Mouse (Mus musculus) kidney, postnatal 0 days (tissue): ENCODE results near the gene Fxn. TPM values are rescaled to one million over a fixed set of nuclear protein-coding genes. Genes with fewer than 3 reads are reported as not detected.

Source experiments
- ATAC-seq: fragments of 200-750 bp; cut with Nextera tagmentation; replicated peaks from 2 replicates; pipeline ENCODE4 v1.8.0; 2017; ENCODE audit warnings: low read depth, moderate number of reproducible peaks, moderate TSS enrichment, moderate library complexity; ENCODE audit not compliant: low FRiP score
- DNase-seq: peaks from one replicate; pipeline ENCODE4 v3.0.0-alpha.2; 2016; ENCODE audit warnings: low spot score
- H3K27ac ChIP-seq: fragments of 300-500 bp; sonication (generic); 2 replicates; pipeline ENCODE4 v1.5.1; 2014; ENCODE audit warnings: mild to moderate bottlenecking
- H3K27me3 ChIP-seq: fragments of 300-500 bp; sonication (generic); 2 replicates; pipeline ENCODE4 v1.6.1; 2014; ENCODE audit warnings: low read length, mixed read lengths; ENCODE audit not compliant: insufficient read depth
- H3K36me3 ChIP-seq: fragments of 300-500 bp; sonication (generic); 2 replicates; pipeline ENCODE4 v1.6.1; 2014; ENCODE audit warnings: low read length, mixed read lengths; ENCODE audit not compliant: insufficient read depth
- H3K4me1 ChIP-seq: fragments of 300-500 bp; sonication (generic); replicated peaks from 2 replicates; pipeline ENCODE4 v1.6.1; 2014; ENCODE audit warnings: antibody characterized with exemption, low read length, mixed read lengths; ENCODE audit not compliant: insufficient read depth
- H3K4me2 ChIP-seq: fragments of 300-500 bp; sonication (generic); 2 replicates; pipeline ENCODE4 v1.6.1; 2014; ENCODE audit warnings: mild to moderate bottlenecking, low read length, moderate library complexity, mixed read lengths
- H3K4me3 ChIP-seq: fragments of 300-500 bp; sonication (generic); replicated peaks from 2 replicates; pipeline ENCODE4 v1.5.1; 2014; ENCODE audit warnings: low read depth, low read length
- H3K9ac ChIP-seq: fragments of 300-500 bp; sonication (generic); 2 replicates; pipeline ENCODE4 v1.6.1; 2014; ENCODE audit warnings: low read depth, low read length
- H3K9me3 ChIP-seq: fragments of 300-500 bp; sonication (generic); replicated peaks from 2 replicates; pipeline ENCODE4 v1.6.1; 2016; ENCODE audit warnings: low read length, inconsistent platforms, mixed read lengths
- CTCF ChIP-seq: IDR thresholded peaks from 2 replicates; pipeline ENCODE4 v1.5.1; 2016; ENCODE audit warnings: antibody characterized with exemption, low read depth, mild to moderate bottlenecking, moderate library complexity
- WGBS: fragments of 180-500 bp; shearing (Covaris S2); extraction: QIAGEN DNeasy Blood & Tissue Kit; methylation state at CpG from one replicate; pipeline ENCODE4 v1.1.7; 2014; 5-methylcytosine and 5-hydroxymethylcytosine counted together
- polyA plus RNA-seq: library from polyadenylated mRNA; unstranded; fragments of >200 nt; fragmentation: Nextera tagmentation; extraction: Ambion mirVana; gene quantifications from 2 replicates; pipeline ENCODE4 v1.2.1, GENCODE M21; 2015

The Fxn gene
- polyA plus RNA-seq, 1 experiment from 2014 or later = 55.8 TPM

DNA sequence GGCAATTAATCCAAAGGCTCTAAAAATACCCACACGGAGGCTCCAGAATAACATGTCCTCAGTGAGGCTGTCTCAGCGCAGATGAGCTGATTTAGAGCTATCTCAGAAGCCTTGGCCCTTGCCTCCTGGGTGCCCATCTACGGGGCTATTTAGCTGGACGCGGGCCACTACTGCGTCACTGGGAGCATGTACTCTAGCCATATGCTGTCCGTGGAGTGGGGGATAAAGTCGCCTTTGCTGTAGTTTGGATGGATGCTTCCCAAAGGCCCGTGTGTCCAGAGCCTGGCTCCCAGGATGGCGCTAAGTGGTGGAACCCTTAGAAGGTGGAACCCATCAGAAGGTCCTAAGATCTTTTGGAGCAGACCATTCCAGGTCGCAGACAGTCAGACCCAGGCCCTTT, 34.3 kb upstream of the Fxn start:
- H3K27me3 ChIP-seq = no peaks in the 10 kb centered on the region
- H3K4me2 ChIP-seq = no peak overlapping the region
- ATAC-seq = no peak
- H3K9me3 ChIP-seq = no peaks in the 10 kb centered on the region
- H3K9ac ChIP-seq = no peak overlapping the region
- H3K36me3 ChIP-seq = no peaks in the 10 kb centered on the region
- no peaks in the 10 kb centered on the region for H3K4me1 ChIP-seq
- H3K27ac ChIP-seq = no peak overlapping the region
- no peak for TF ChIP-seq CTCF
- 92% methylated on average over 11 of the region's 11 CpGs for WGBS
- H3K4me3 ChIP-seq = no peak overlapping the region
- DNase-seq = no peak

DNA sequence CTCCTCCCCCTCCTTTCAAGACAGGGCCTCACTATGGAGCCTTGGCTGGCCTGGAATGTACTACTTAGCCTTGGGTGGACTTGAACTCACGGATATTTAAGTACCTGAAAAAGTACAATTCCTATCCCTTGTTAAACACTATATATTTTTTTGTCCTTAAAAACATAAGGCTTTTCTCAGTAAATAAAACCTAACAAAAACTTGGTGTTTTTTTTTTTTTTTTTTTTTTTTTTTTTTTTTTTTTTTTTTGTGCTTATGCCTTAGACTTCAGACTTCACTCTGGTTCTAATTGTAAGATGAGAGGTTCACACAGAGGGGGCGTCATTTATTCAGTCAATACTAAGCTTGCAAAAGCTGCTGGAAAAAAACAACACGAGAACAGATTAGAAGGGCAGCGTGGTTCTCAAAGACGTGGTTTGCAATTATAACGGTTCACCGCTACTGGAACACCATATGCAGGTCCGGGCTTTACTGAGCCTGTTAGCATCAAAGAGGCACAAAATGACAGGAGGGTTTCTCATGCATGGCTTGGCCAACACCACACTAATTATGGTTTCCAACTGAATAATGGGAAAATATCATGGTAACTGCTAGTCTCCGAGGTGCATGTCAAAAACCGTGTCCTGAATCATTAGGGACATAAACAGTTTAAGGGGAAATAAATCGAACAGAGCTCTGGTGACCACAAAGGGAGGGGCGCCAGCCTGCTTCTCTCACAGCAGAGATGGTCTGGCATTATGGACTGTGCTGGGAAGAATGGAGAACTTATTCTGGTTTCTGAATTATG, 32.3 kb upstream of the Fxn start:
- no peak overlapping the region for H3K27ac ChIP-seq
- no peak overlapping the region for H3K9ac ChIP-seq
- TF ChIP-seq CTCF = no peak
- H3K36me3 ChIP-seq = no peaks in the 10 kb centered on the region
- 53% methylated on average over 12 of the region's 12 CpGs for WGBS
- no peak for ATAC-seq
- H3K4me2 ChIP-seq = no peak overlapping the region
- H3K4me1 ChIP-seq = no peaks in the 10 kb centered on the region
- no peak for DNase-seq
- no peak overlapping the region for H3K4me3 ChIP-seq
- H3K9me3 ChIP-seq = no peaks in the 10 kb centered on the region
- no peaks in the 10 kb centered on the region for H3K27me3 ChIP-seq

DNA sequence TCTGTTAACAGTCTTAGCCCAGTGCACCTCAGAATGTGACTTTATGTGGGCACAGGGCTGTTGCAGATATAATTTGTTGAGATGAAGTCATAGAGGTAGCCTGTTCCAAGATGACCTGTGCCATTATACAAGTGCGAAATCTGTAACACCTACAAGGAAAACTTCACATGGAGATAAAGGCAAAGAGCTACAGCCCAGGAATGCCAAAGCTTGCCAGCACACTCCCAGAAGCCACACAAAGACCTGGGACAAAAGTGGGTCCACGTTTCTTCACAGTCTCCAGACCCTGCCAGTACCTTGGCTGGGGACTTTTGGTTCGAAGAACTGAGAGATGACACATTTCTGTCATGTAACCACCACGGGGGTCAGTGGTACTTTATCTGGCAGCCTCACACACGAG, 31.6 kb upstream of the Fxn start:
- no peak for ATAC-seq
- 74% methylated on average over 5 of the region's 5 CpGs for WGBS
- Histone ChIP-seq H3K9ac (no peak overlapping the region), H3K9me3 (no peaks in the 10 kb centered on the region), H3K4me1 (no peaks in the 10 kb centered on the region), H3K4me3 (no peak overlapping the region), H3K4me2 (no peak overlapping the region), H3K27me3 (no peaks in the 10 kb centered on the region), H3K36me3 (no peaks in the 10 kb centered on the region), H3K27ac (no peak overlapping the region)
- no peak for DNase-seq
- no peak for TF ChIP-seq CTCF

DNA sequence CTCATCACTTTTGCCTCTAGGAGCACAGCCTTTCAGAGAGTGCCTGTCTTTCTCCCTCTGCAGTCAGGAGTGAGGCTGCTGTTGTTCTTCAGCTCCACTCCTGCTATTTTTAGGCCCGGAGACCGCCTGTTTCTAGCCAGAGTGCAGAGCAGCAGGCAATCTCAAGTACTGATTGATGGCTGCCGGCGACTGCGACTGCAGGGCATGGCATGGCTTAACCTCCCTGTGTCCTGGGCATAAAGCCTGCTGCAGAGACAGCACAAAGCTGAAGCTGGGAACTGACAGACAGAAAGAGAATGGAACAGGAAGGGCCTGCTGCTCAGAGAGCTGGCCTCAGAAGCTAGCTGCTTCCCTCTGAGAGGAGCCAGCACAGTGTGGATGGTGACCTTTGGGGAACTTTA, 27.9 kb upstream of the Fxn start:
- Histone ChIP-seq H3K9me3 (no peaks in the 10 kb centered on the region), H3K4me1 (no peaks in the 10 kb centered on the region), H3K36me3 (no peaks in the 10 kb centered on the region), H3K4me3 (no peak overlapping the region), H3K9ac (no peak overlapping the region), H3K27me3 (no peaks in the 10 kb centered on the region), H3K27ac (peak overlapping the region; percentile 37; the same call in 1 of the 2 replicates), H3K4me2 (no peak overlapping the region)
- DNase-seq = peak; percentile 43
- 9% methylated on average over 5 of the region's 5 CpGs for WGBS
- ATAC-seq = no peak
- no peak for TF ChIP-seq CTCF

DNA sequence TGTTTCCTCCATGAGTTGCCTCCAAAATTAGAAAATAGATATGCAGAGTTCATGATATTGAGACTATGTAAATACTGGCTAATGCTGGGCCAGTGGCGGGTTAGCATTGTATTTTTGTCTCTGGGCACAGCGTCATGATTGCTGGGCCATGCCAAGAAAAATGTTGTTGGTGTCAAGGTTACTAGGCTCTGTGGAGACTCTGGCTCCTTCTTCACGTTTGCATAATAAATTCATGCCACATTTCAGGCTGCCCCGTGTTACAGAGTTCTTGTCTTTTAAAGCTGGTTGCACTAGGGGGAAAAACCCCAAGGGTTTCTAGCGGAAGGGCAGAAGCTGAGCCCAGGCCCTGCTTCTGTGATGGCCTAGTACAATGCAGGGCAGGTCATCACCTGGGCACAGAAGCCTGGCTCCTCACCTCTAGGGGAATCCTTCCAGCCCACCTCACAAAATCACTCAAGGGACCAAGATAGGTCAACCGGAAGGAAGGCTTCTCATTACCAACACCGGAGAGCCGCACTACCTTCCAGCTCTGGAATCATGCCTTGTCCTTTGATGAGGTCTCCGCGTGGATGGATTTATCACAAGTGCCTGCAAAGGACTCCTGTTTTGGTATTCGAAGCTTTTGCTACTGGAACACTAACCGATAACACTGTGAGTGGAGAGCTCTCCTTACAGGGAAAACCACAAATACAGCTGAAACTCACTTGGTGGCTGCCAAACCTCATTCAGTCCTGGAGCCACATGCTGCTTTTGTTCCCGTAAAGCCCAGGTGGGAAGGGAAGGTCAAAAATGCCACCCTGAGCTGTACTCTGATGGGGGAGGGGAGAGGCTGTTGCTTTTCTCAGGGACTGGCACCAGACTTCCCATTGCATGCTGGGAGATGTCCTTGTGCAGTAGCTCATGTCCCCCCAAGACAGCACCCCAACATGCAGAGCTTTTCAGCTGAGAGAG, 27.1 kb upstream of the Fxn start:
- no peak overlapping the region for H3K9ac ChIP-seq
- ATAC-seq (no peak), DNase-seq (no peak)
- H3K36me3 ChIP-seq = no peaks in the 10 kb centered on the region
- no peaks in the 10 kb centered on the region for H3K4me1 ChIP-seq
- peak overlapping the region; percentile 37; the same call in 1 of the 2 replicates for H3K27ac ChIP-seq
- H3K4me3 ChIP-seq = no peak overlapping the region
- no peaks in the 10 kb centered on the region for H3K27me3 ChIP-seq
- no peak for TF ChIP-seq CTCF
- WGBS = 41% methylated on average over 13 of the region's 13 CpGs
- no peaks in the 10 kb centered on the region for H3K9me3 ChIP-seq
- H3K4me2 ChIP-seq = no peak overlapping the region

DNA sequence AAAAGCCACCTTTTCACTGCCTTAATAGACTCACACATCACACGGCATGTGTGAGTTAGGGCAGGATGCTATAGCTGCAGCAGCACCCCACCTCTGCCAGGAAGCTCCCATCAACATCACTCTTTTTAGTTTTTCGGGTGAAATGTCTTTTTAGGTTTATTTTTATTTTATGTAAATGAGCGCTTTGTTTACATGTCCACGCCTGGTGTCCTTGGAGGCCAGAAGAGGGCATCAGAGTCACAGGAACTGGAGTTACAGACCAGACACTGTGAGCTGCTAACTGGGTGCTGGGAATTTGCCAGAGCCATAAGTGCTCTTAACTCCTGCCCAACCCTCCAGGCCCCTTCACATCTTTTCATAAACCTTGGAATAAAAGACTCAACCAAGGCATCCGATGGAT, 25.9 kb upstream of the Fxn start:
- Histone ChIP-seq H3K9me3 (no peaks in the 10 kb centered on the region), H3K4me1 (no peaks in the 10 kb centered on the region), H3K27ac (no peak overlapping the region), H3K36me3 (no peaks in the 10 kb centered on the region), H3K4me2 (no peak overlapping the region), H3K4me3 (no peak overlapping the region), H3K9ac (no peak overlapping the region), H3K27me3 (no peaks in the 10 kb centered on the region)
- peak; percentile 31 for TF ChIP-seq CTCF
- ATAC-seq (no peak), DNase-seq (no peak)
- WGBS = 87% methylated on average over 5 of the region's 5 CpGs
